Mouse (Mus musculus): ENCODE measurements around the gene Mucl3.

GRCm38 (mm10) chr17:35692368-35692767 lies 48.9 kb upstream of the Mucl3 start:
- TF ChIP-seq GATA1 (IDR thresholded peaks at IDR 0.05; ENCODE audit: low read length) (no peak), TAL1 (IDR thresholded peaks at IDR 0.05; ENCODE audit: low read length) (no peak)
